Mouse (Mus musculus) brain, adult 2 months (tissue): ENCODE measurements around the gene Peli2.

Source experiments
- DNase-seq: peaks from one replicate; pipeline ENCODE4 v3.0.0; 2011; ENCODE audit warnings: low read depth, low spot score

The Peli2 gene

DNA sequence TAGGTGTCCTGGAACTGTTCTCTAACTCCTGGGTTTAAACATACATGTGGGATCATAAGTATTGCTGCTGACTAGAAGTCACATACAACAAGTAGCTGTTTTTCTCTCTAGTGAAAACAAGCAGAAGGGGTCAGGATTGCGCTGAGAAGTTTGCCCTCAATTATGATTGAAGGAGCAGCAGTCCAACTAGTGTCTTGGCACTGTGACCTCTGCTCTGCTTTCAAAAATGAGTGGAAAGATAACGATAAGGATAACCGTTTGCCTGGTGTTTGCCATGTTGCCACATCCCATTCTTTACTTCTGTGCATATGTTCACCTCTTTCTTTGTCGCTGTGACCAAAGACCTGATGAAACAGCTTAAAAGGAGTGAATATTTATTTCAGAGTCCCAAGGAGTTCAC lies 167.0 kb downstream of the Peli2 start:
- no peak for DNase-seq

DNA sequence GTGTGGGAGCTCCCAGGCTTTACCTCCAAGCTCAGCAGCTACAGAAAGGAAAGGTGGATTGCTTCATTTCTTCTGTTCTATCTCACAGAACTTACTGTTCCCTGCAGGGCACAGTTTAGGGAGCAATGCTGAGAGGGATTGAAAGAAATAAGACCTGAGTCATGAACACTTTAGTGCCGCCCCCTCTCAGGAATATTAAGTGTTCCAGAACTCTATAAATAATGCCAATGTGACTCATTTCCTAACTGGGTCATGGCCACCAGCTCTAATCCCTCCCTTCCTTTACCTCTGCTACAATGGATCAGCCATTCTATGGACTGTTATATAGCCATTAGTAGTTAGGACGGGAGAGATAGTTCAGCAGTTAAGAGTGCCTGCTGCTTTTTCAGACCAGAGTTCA lies 168.0 kb downstream of the Peli2 start:
- DNase-seq = peak; percentile 79

DNA sequence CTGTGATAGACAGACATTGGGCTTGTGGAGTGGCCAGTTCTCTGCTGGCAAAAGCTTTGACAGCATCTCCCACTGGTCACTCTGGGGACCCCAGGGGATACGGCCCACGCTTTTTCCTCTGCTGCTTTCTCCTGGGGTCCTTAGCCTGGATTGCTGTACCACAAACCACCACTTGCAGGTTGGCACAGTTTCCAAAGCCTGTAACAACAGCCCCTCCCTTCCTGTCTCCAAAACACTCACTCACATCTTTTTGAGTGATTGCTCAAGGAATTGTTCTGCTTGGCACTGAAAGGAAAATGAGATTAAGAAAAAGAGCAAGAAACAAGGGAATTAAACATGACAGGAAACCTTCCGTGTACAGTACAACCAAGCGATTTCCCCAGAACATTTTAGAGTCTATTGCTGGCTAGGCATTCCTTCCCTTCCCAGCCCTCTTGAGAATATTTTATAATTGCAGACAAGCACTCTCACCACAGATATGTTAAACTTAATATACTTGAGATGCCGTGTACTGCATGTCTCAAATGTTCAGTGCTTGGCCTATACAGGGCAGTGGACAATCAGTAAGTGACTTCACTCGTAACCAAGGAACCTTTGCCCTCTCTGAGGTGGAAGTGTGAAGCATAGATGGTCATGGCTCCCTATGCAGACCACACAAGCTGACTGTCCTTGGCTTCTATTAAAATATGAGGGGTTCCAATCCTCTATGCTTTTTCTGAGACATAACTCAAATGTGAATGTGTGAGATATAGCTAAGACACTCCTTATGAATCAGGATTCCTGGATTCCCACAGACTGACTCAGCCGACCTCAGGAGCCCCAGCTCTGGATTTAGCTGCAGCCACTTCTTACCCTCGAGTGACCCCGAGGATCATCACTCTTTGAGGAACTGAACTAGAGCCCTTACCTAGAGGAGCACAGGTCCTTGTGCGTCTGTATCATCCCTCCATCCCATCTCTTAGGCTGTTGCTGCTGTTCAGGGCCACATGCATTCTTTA lies 169.3 kb downstream of the Peli2 start:
- DNase-seq = no peak

DNA sequence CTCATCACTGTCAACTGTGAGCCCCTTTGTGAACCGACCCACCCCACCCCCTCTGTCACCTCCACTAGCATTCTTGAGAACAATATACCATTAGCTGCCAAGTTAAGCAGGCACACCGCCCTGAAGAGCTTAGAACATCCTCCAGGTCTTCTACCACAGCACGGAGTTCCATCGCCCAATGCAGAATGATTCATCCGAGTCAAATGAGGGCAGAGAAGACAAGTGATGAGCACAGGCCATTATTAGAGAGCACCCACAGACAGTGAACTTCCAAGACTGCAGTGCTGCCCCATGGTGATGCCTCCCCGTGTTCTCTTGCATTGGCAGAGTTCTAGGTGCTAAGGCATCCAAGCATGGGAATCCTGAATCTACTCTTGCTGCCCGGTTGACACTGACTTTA lies 172.9 kb downstream of the Peli2 start:
- peak; percentile 81 for DNase-seq

DNA sequence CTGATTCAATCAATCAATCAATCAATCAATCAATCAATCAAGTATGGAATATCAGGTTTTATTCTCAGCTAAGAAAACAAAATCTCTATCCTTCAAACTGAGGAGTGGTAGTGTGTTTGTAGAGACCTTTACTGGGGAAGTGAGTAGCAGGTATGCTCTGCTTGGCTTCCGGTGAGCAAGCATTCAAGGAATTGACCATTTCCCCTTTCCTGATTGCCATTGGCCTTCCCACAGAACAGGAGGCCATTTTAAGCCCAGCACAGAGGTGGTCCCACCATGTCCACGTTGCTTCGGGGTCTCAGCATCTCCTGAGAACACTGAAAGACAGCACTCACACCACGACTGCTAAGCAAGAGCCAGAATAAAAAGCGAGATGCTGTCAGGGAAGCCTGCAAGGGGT lies 174.8 kb downstream of the Peli2 start:
- no peak for DNase-seq

DNA sequence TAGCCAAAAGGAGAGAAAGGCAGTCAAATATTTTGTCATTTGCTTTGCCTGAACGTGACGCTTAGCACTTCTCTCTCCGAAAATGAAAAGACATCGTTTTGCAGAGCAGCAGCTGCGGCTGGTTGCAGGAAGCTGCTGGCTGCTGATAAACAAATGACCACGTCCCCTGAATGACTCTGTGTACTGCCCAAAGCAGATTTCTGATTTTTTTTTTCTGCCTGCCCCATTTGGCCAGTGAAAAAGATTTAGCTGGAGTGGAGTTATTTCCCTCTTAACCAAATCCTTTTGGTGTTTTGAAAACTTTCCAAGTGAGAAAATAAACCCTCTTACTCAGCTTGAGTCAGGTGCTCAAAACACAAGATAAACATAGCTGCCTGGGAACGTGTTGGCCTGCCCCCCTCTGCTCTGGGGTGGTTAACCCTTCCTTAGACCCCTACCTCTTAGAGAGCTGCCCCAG lies 175.2 kb downstream of the Peli2 start:
- DNase-seq = peak; percentile 69

DNA sequence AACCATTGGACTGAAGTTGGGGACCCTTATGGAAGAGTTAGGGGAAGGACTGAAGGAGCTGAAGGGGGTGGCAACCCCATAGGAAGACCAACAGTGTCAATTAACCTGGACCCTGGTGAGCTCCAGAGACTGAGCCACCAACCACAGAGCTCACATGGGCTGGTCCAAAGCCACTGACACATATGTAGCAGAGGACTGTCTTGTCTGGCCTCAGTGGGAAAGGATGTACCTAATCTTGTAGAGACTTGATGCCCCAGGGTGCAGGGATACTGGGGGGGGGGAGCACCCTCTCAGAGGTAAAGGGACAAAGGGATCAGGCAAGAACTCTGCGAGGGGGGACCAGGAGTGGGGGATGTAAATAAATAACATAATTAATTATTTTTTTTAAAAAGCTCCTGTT lies 176.2 kb downstream of the Peli2 start:
- no peak for DNase-seq

DNA sequence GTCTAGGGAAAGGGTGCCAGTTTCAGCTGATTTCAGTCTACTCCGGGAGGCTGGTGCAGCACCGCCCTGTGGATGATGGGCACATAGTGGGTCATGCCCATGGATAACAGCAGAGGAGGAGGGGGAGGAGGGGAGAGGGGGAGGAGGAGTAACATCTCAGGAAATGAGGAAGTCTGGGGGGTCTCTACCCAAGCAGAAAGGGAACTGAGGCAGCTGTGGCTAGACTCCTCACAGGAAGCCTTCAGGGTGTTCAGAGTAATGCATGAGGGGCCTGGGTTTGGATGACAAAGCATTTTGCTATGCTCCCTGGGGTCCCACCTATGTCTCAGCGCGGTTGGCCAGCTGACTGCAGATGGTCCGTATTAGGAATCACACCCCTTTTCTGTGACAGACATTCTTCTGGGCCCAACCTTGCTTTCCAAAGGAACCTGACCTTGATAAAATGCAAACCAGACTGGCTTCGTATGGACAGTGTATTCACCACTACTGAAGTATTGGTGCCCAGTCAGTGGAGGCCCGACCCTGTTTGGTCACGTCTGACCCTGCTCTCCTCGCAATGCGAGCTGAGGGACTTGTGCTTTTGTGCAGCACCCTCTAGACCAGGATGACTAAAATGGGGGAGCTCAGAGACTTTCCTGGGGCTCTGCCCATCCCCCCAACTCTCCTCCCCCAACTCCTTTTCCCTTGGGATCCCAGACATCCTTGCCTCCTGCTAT lies 182.0 kb downstream of the Peli2 start:
- no peak for DNase-seq

DNA sequence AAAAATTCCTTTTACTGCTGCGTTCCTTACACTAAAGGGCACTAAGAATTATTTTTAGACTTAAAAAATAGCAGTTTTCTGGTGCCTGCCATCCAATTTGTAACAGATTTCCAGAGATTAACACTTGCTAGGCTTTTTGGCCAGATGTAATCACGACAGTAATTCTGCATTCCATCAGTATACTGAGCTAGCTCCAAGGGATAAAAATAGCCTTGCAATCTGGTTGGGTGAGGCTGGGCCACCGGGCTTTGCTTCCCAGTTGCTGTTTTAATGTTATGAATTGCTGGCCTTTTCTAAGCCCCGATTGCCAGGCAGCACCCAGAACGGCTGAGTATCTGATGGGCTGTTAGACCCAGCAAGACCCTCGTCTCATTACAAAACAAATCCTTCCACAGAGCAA lies 182.6 kb downstream of the Peli2 start:
- peak; percentile 75 for DNase-seq

DNA sequence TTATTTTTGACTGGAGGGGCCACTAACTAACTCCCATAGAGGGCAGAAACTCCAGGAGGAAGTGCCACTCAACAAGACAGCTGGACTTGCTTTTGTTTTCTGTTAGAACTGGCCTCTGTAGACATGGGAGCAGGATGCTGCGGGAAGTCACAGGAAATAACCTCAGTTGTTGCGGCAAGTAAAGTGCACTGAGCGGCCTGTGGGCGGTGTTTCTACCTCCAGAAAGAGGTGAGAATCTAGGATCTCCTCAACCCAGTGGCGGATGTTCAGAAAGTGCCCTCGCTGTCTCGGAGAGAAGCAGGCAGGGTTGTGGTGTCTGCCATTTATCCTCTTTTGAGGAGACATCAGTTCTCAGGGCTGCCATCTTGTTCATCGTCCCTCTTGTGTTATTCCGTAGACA lies 183.2 kb downstream of the Peli2 start:
- no peak for DNase-seq

DNA sequence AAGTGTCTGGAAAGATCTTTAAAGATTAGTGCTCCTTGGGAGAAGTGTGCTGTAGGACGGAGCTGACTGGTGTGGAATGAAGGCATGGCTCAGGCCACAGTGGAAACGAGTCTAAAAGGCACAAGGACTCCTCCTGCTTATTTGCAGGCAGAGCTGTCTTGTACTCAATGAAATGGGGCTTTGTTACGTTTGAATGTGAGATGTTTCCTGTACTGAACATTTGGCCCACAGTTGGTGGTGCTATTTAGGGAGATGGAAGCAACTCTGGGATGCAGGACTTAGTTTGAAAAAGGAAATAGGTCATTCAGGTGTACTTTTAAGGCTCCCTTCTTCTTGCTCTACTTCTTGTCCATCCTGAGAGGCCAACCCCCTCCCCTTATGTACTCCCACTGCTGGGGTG lies 192.6 kb downstream of the Peli2 start:
- DNase-seq = peak; percentile 51

DNA sequence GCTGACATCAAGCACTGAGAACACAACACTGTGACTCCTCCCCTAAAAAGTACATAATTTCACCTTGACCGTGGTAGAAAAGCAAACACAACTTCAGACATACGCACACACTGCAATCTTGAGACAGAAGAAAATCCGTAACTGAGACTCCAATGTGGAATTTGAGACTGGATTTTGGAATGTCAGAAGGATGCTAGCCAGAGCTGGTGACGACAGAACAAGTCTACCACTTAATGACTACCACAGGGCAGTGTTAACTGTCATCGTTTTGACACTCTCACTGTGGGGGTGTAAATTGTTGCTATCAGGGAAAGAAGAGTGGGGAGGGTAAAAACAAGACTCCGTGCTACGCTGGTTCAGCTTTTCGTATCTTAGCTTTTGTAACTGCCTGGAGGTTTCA lies 195.8 kb downstream of the Peli2 start:
- DNase-seq = no peak

DNA sequence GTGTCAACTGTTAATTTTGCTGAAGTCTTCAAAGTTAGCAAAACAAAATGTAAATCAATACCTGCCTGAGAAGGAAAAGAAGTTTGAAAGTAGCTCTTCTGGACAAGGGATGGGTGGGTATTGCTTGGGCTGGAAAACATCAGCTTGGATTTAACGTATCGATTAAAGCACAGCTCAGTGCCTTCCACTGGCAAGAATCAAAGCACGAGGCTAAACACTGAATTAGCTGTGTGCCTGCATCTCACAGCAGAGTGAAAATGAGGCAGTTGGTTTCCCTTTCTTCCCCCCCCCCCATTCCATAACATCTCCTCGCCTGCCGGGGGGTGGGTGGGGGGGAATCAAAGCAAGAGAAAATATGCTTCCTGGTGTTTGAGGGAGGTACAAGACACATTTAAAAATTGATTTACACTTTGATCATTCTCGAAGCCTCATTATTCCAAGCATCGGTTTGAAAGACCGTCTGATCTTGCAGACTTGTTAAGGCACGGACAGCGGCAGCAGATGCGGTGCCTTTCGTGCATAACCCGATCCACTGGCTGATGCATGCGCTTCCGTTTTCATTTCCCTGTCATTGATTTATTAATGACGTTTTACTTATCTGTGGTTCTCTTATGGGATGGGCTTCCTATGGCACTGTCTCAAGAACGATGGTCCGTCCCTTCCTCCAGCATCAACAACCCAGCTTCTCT lies 203.3 kb downstream of the Peli2 start:
- no peak for DNase-seq

DNA sequence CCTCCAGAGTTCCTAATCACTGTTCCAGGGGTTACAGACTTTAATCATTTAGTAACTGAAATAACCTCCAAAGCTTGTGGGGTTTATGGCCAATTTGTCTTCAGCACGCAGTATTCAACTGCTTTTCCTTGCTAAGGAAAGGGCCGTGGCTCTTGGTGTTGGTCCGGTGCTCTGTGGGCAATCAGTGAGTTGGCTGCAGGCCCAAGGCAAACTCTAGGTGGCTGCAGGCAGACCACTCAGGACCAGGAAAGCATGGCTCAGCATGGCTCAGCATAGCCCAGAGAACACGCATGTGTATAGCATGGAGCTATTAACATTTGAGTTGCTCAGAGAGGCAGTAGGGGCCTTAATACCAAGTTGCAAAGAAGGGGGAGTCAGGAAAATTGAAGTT lies 203.8 kb downstream of the Peli2 start:
- DNase-seq = no peak

DNA sequence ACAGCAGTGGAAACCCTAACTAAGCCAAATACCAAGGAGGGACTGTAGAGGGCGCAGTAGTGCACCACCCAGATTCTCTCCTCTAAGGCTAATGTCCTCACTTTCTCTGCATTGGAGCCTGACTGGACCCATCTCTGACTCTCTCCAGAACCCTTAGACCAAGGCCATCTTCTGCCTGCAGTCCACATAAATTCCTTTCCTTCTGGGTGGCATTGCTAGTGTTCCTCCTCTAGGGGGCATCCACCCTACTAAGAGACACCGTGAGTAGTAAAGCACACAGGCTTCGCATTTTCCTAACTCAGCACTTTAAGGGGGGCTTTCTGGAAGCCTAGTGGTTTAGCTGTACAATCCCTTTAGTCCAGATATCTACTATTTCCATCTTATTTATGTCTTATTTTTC lies 207.1 kb downstream of the Peli2 start:
- no peak for DNase-seq

DNA sequence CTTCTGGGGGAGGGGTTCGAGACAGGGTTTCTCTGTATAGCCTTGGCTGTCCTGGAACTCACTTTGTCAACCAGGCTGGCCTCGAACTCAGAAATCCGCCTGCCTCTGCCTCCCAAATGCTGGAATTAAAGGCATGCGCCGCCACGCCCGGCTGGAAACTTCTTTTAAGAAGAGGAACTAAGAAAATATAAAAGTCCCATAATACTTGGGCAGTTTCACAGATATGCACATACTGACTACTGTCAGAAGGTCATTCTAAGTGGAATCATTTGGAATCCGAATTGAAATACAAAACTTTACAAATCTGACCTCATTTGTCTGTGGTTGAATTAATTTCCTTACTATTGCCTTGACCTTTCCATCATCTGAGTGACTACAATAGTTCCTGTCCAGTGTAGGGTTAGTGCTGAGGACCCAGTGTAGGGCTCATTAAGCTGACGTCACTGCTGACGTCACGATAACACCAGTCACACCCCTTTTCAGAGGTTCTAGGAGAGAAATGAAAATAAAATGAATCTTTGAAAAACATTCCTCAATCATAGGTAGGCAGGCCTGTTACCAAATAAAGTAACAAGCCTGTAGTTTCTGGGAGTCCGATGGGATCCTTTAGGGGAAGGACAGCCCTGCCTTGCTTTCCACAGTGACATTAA lies 209.2 kb downstream of the Peli2 start:
- no peak for DNase-seq
